Mouse (Mus musculus) heart, adult 2 months (tissue): ENCODE data around the gene Ak4. TPM values are rescaled to one million over a fixed set of nuclear protein-coding genes. Genes with fewer than 3 reads are reported as not detected.

Experiments used
- DNase-seq, 2 experiments: peaks; one replicate each; pipeline ENCODE4 v3.0.0; 2021
- H3K27ac ChIP-seq: fragments of 200-600 bp; 2 replicates; pipeline ENCODE4 v1.8.1; 2022
- H3K27me3 ChIP-seq: fragments of 200-500 bp; 2 replicates; pipeline ENCODE4 v1.6.1; 2012; ENCODE audit warnings: mild to moderate bottlenecking, low read length, inconsistent platforms, mixed read lengths; ENCODE audit not compliant: control insufficient read depth, insufficient read depth
- H3K36me3 ChIP-seq: fragments of 200-500 bp; 2 replicates; pipeline ENCODE4 v1.6.1; 2012; ENCODE audit warnings: low read length, inconsistent platforms; ENCODE audit not compliant: control insufficient read depth, insufficient read depth
- H3K4me1 ChIP-seq: fragments of 200-500 bp; 2 replicates; pipeline ENCODE4 v1.6.1; 2011; ENCODE audit warnings: low read length; ENCODE audit not compliant: control insufficient read depth, insufficient read depth
- H3K4me3 ChIP-seq: fragments of 200-600 bp; 2 replicates; pipeline ENCODE4 v1.8.1; 2022
- H3K79me2 ChIP-seq: fragments of 200-500 bp; replicated peaks from 2 replicates; pipeline ENCODE4 v1.6.1; 2012; ENCODE audit warnings: mild to moderate bottlenecking, inconsistent platforms, low read length, moderate library complexity, mixed read lengths; ENCODE audit not compliant: control insufficient read depth, insufficient read depth
- H3K9ac ChIP-seq: fragments of 200-500 bp; 2 replicates; pipeline ENCODE4 v1.6.1; 2012; ENCODE audit warnings: low read depth, mild to moderate bottlenecking, control low read depth, inconsistent platforms, low read length, mixed read lengths
- CTCF ChIP-seq: fragments of 200-600 bp; IDR thresholded peaks from 2 replicates; pipeline ENCODE4 v1.8.1; 2022; ENCODE audit warnings: antibody characterized with exemption, mild to moderate bottlenecking, moderate library complexity
- EP300 ChIP-seq: fragments of 200-500 bp; IDR thresholded peaks from 2 replicates; pipeline ENCODE4 v1.6.1; 2011; ENCODE audit warnings: low read depth, low read length, control low read depth; ENCODE audit not compliant: insufficient read depth
- POLR2A ChIP-seq: fragments of 200-500 bp; IDR thresholded peaks from 2 replicates; pipeline ENCODE4 v1.6.1; 2011; ENCODE audit warnings: mild to moderate bottlenecking, low read depth, low read length, control low read depth; ENCODE audit not compliant: insufficient read depth
- WGBS: fragments of 180-500 bp; shearing (Covaris S2); methylation state at CpG from one replicate; pipeline ENCODE4 v1.1.7; 2018; 5-methylcytosine and 5-hydroxymethylcytosine counted together
- intact Hi-C: fragments of 180-260 bp; cut with DNase I; formaldehyde crosslinking; loops from one replicate; pipeline ENCODE4 v1.15.1; 2025
- polyA plus RNA-seq: library from polyadenylated mRNA; depleted of rRNA; stranded (reverse); fragments of >200 nt; gene quantifications from 2 replicates; pipeline ENCODE4 v1.2.3, GENCODE M21; 2012; rRNA removed
- total RNA-seq, 2 experiments: library from RNA; stranded (reverse); gene quantifications; 2 replicates each; pipeline ENCODE4 v1.2.3; 2021

Ak4 gene
- total and polyA plus RNA-seq, 3 experiments, result 11.1 to 32.0 (median 31.8) TPM

DNA sequence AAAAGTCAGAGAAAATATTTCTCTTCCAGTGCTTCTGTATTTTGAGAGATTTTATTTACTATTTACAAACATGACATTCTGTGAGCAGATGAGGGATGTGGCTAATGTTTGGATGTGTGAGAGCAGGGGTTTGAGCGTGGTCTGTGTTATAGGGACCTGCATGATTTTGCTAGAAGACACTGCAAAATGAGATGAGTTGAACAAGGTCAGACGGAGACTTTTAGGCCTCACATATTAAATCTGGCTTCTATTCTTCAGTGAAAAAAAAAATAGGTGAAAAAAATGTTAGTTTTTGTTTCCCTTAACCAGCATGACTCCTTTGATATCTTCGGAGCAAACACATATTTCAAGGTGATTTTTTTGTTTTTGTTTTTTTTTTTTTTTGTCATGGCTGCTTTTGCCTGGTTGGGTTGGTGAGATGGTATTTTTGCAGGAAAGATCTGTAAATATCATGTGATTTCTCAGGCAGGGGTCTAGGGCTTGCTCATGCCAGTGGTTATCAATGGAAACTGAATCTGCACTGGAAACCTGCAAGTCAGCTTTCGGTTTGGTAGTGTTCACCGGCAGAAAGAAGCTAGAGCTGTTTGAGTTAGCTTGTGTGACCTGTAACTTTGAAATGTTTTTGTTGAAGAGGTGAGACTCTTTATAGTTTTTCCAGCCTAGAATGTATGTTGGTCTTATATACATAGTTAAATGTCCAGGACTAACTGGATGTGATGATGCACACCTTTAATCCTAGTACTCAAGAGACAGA is 92.9 kb downstream of the Ak4 start:
- intact Hi-C loops, result no loop called here
- Histone ChIP-seq H3K27me3 (peaks cover 6% of the 10 kb centered on the region), H3K4me3 (no peak overlapping the region), H3K9ac (no peak overlapping the region), H3K4me1 (no peaks in the 10 kb centered on the region; the same call in 1 of the 2 replicates), H3K79me2 (no peaks in the 10 kb centered on the region), H3K27ac (no peak overlapping the region), H3K36me3 (no peaks in the 10 kb centered on the region)
- DNase-seq, result no peak
- 89% methylated on average over 5 of the region's 5 CpGs for WGBS
- no peak for TF ChIP-seq CTCF
- no peak for TF ChIP-seq EP300
- no peak for TF ChIP-seq POLR2A

DNA sequence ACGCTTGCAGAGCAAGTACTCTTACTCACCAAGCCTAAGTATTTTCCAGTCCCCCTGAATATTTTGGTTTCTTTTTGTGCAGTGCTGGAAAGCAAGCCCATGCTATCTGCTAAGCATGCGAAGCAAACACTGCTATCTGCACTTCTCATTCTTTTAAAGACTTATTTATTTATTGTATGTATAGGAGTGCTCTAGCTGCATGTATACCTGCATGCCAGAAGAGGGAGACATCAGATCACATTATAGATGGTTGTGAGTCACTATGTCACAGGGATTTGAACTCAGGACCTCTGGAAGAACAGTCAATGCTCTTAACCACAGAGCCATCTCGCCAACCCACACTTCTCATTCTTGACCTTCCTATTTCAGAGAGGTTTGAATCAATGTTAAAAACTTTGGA is 94.2 kb downstream of the Ak4 start:
- no peak for TF ChIP-seq EP300
- no peak for TF ChIP-seq POLR2A
- peak; percentile 29; the same call in 1 of the 2 replicates for TF ChIP-seq CTCF
- intact Hi-C loops, result no loop called here

GRCm38 (mm10) chr4:101515853-101516252 is 96.8 kb downstream of the Ak4 start:
- Histone ChIP-seq H3K36me3 (no peaks in the 10 kb centered on the region), H3K79me2 (no peaks in the 10 kb centered on the region), H3K4me1 (no peaks in the 10 kb centered on the region), H3K27me3 (no peaks in the 10 kb centered on the region), H3K4me3 (no peak overlapping the region), H3K27ac (no peak overlapping the region), H3K9ac (no peak overlapping the region)
- intact Hi-C loops, result no loop called here
- no peak for DNase-seq
- 93% methylated on average over 14 of the region's 14 CpGs for WGBS
- TF ChIP-seq POLR2A, result no peak
- TF ChIP-seq EP300, result no peak
- TF ChIP-seq CTCF, result no peak

More for the DNA sequence above, 94.2 kb downstream of the Ak4 start:
- no peak overlapping the region for H3K27ac ChIP-seq
- peaks cover 6% of the 10 kb centered on the region for H3K27me3 ChIP-seq
- no peak overlapping the region for H3K4me3 ChIP-seq
- no peaks in the 10 kb centered on the region; the same call in 1 of the 2 replicates for H3K4me1 ChIP-seq
- no peak for DNase-seq
- WGBS, result 76% methylated on average over 3 of the region's 3 CpGs
- H3K79me2 ChIP-seq, result no peaks in the 10 kb centered on the region
- H3K9ac ChIP-seq, result no peak overlapping the region
- no peaks in the 10 kb centered on the region for H3K36me3 ChIP-seq

Other genes with a start within 250 kb of the Ak4 start
- 10 to 100 TPM; 86.7 to 95.4 TPM for gene Jak1, start 154.0 kb upstream of the Ak4 start, total RNA-seq
- 30.9 and 53.7 TPM in 2 replicates for gene Jak1, start 154.0 kb upstream of the Ak4 start, polyA plus RNA-seq
- under 1 TPM; 0.29 to 0.41 TPM for gene Dnajc6, start 77.4 kb downstream of the Ak4 start, total RNA-seq
- 0.35 and 1.2 TPM in 2 replicates for gene Dnajc6, start 77.4 kb downstream of the Ak4 start, polyA plus RNA-seq
- gene Leprot, start 228.4 kb downstream of the Ak4 start, total RNA-seq, result 10 to 100 TPM; 24.2 to 30.2 TPM
- 37.9 and 59.2 TPM in 2 replicates for gene Leprot, start 228.4 kb downstream of the Ak4 start, polyA plus RNA-seq